ENCODE assay signal across 9 mouse cellular contexts in genomic region chr9:59588710-59589671, GRCm38 (mm10). TPM values are rescaled to one million over a fixed set of nuclear protein-coding genes. Genes with fewer than 3 reads are reported as not detected.
DNase-seq lines count a peak whose midpoint lies in the region; ATAC-seq and TF ChIP-seq lines count a peak whose summit lies in the region.
"Had no signal": no experiment of that assay in that cellular context is flagged by ENCODE, and none has a peak within 500 bp of the region (broad histone marks: within the 10 kb centered on the region; RNA-seq: fewer than 3 reads in every experiment).

No protein-coding gene starts in this region.

- no peak overlapping the region for H3K27ac ChIP-seq in embryonic facial prominence, embryonic 12.5 days
- H3K27ac ChIP-seq: heart, embryonic 15.5 days had no signal

- TF ChIP-seq CTCF in lung, adult 2 months (IDR thresholded peaks at IDR 0.05; ENCODE audit: insufficient read depth, low read length) = no peak

- no peaks in the 10 kb centered on the region for H3K27me3 ChIP-seq in embryonic facial prominence, embryonic 12.5 days
- H3K27me3 ChIP-seq in myocyte (ENCODE audit: control insufficient read depth, insufficient read depth, insufficient read length) = no peaks in the 10 kb centered on the region

- ATAC-seq in embryonic facial prominence, embryonic 12.5 days (ENCODE audit: insufficient number of reproducible peaks, insufficient read depth, low FRiP score, low TSS enrichment) = 0 out of 2 replicates have a peak, but pooled peaks have one; percentile 42

- H3K4me3 ChIP-seq in embryonic facial prominence, embryonic 12.5 days = no peak overlapping the region
- H3K4me3 ChIP-seq in myocyte = no peak overlapping the region
- H3K4me3 ChIP-seq in lung, adult 2 months (replicated peaks; ENCODE audit: extremely low read depth, low read depth, low read length) = no peak overlapping the region
- H3K4me3 ChIP-seq: heart, embryonic 15.5 days had no signal

- 48% methylated on average over 12 of the region's 12 CpGs for WGBS in embryonic facial prominence, embryonic 12.5 days
- WGBS in lung, adult 2 months = 37% methylated on average over 12 of the region's 12 CpGs

- H3K4me2 ChIP-seq in embryonic facial prominence, embryonic 12.5 days (replicated peaks) = no peak overlapping the region
- peak overlapping the region; percentile 48 for H3K4me2 ChIP-seq in myocyte (ENCODE audit: low read depth)
- H3K4me2 ChIP-seq: heart, embryonic 15.5 days had no signal

- no peaks in the 10 kb centered on the region for H3K4me1 ChIP-seq in embryonic facial prominence, embryonic 12.5 days
- no peaks in the 10 kb centered on the region for H3K4me1 ChIP-seq in lung, adult 2 months (ENCODE audit: control insufficient read depth, insufficient read depth, low read length)

- H3K79me2 ChIP-seq in myocyte (ENCODE audit: control insufficient read depth, insufficient read depth) = no peaks in the 10 kb centered on the region

- no peaks in the 10 kb centered on the region for H3K36me3 ChIP-seq in embryonic facial prominence, embryonic 12.5 days
- no peaks in the 10 kb centered on the region for H3K36me3 ChIP-seq in myocyte (ENCODE audit: control insufficient read depth, insufficient read depth)
- H3K36me3 ChIP-seq: heart, embryonic 15.5 days had no signal

- no peak overlapping the region for H3K9ac ChIP-seq in embryonic facial prominence, embryonic 12.5 days
- H3K9ac ChIP-seq: heart, embryonic 15.5 days had no signal

- peak; percentile 39 for DNase-seq in ES-CJ7 (ENCODE audit: low read depth, low spot score)
- DNase-seq in layer of hippocampus, adult 18-20 months (ENCODE audit: low spot score in 2 of 2) = peak; percentile 83 to 91
- DNase-seq in heart, adult 8-10 months (ENCODE audit: low spot score) = no peak
- DNase-seq in lung, postnatal 4 days = no peak
- no peak for DNase-seq in adrenal gland, postnatal 36 days
- DNase-seq in lung, adult 2 months = no peak

- H3K9me3 ChIP-seq in embryonic facial prominence, embryonic 12.5 days = no peaks in the 10 kb centered on the region
- H3K9me3 ChIP-seq: heart, embryonic 15.5 days had no signal

- H3ac ChIP-seq in myocyte (ENCODE audit: control insufficient read depth, insufficient read length) = no peak overlapping the region

- no peak for TF ChIP-seq POLR2A in myocyte (IDR thresholded peaks at IDR 0.05; ENCODE audit: insufficient read length, low read depth)
- TF ChIP-seq POLR2A in lung, adult 2 months (IDR thresholded peaks at IDR 0.05; ENCODE audit: borderline replicate concordance, extremely low read depth, low read depth, low read length) = no peak

TF ChIP-seq in myocyte, 11 proteins besides CTCF, POLR2A, EP300 and RAD21:
- TF ChIP-seq CEBPB (IDR thresholded peaks at IDR 0.05; ENCODE audit: insufficient read depth, poor library complexity, severe bottlenecking) (no peak), POLR2AphosphoS2 (IDR thresholded peaks at IDR 0.05; ENCODE audit: insufficient read length, low read depth) (no peak), REST (IDR thresholded peaks at IDR 0.05; ENCODE audit: insufficient read depth, insufficient read length) (no peak), TCF3 (IDR thresholded peaks at IDR 0.05; ENCODE audit: insufficient read length, low read depth) (no peak), MYOD1 (IDR thresholded peaks at IDR 0.05; ENCODE audit: control insufficient read depth in 1 of 3, insufficient read length in 2 of 3, low read depth in 2 of 3) (no peak), SRF (IDR thresholded peaks at IDR 0.05; ENCODE audit: control insufficient read depth, insufficient read length, low read depth) (no peak), MYOG (IDR thresholded peaks at IDR 0.05; ENCODE audit: control insufficient read depth in 1 of 3, insufficient read depth in 1 of 3, insufficient read length in 2 of 3, low read depth in 2 of 3) (no peak), E2F4 (IDR thresholded peaks at IDR 0.05; ENCODE audit: insufficient read depth) (no peak)

RNA-seq across cellular contexts. Expression of gene Celf6, which starts 11.3 kb away (rescaled TPM):
- 1.0 and 1.8 TPM in 2 replicates for polyA plus RNA-seq in embryonic facial prominence, embryonic 12.5 days (2016; fragmentation: Nextera tagmentation; extraction: Ambion mirVana)
- 10 to 100 TPM; 29.7 to 33.2 TPM for total RNA-seq in layer of hippocampus, adult 18-20 months (2021)
- polyA plus RNA-seq in myocyte (2012; fragmentation: generic; extraction: Trizol) = not detected
- not detected for total RNA-seq in heart, adult 8-10 months (2022)
- total RNA-seq in adrenal gland, postnatal 36 days (2021) = 1 to 10 TPM; 3.6 to 4.4 TPM
- 0.07 and 0.15 TPM in 2 replicates for polyA plus RNA-seq in lung, adult 2 months (2012; rRNA removed)

RNA-seq across cellular contexts. Expression of gene Parp6, which starts 28.1 kb away (rescaled TPM):
- 46.0 and 46.3 TPM in 2 replicates for polyA plus RNA-seq in embryonic facial prominence, embryonic 12.5 days (2016; fragmentation: Nextera tagmentation; extraction: Ambion mirVana)
- 100 to 1,000 TPM; 115 to 120 TPM for total RNA-seq in layer of hippocampus, adult 18-20 months (2021)
- polyA plus RNA-seq in myocyte (2012; fragmentation: generic; extraction: Trizol) = 11.4 TPM
- 10 to 100 TPM; 15.1 to 17.9 (median 15.8) TPM for total RNA-seq in heart, adult 8-10 months (2022)
- 10 to 100 TPM; 26.5 TPM for total RNA-seq in adrenal gland, postnatal 36 days (2021)
- 23.5 and 43.6 TPM in 2 replicates for polyA plus RNA-seq in lung, adult 2 months (2012; rRNA removed)

RNA-seq across cellular contexts. Expression of gene Tmem202, which starts 49.3 kb away (rescaled TPM):
- polyA plus RNA-seq in embryonic facial prominence, embryonic 12.5 days (2016; fragmentation: Nextera tagmentation; extraction: Ambion mirVana) = 0.20 TPM in 1 of 2 replicates, not detected in the other
- 1 to 10 TPM; 3.0 to 3.6 TPM for total RNA-seq in layer of hippocampus, adult 18-20 months (2021)
- polyA plus RNA-seq in myocyte (2012; fragmentation: generic; extraction: Trizol) = 1.2 TPM
- total RNA-seq in heart, adult 8-10 months (2022) = under 1 TPM; 0.40 to 0.91 (median 0.79) TPM
- 1 to 10 TPM; 3.6 to 4.1 TPM for total RNA-seq in adrenal gland, postnatal 36 days (2021)
- 0.36 and 0.64 TPM in 2 replicates for polyA plus RNA-seq in lung, adult 2 months (2012; rRNA removed)

RNA-seq across cellular contexts. Expression of gene Hexa, which starts 49.7 kb away (rescaled TPM):
- 60.3 and 64.1 TPM in 2 replicates for polyA plus RNA-seq in embryonic facial prominence, embryonic 12.5 days (2016; fragmentation: Nextera tagmentation; extraction: Ambion mirVana)
- 10 to 100 TPM; 54.7 to 62.1 TPM for total RNA-seq in layer of hippocampus, adult 18-20 months (2021)
- polyA plus RNA-seq in myocyte (2012; fragmentation: generic; extraction: Trizol) = 131 TPM
- total RNA-seq in heart, adult 8-10 months (2022) = 10 to 100 TPM; 45.0 to 50.7 (median 49.5) TPM
- total RNA-seq in adrenal gland, postnatal 36 days (2021) = 100 to 1,000 TPM; 111 to 147 TPM
- 90.7 and 106 TPM in 2 replicates for polyA plus RNA-seq in lung, adult 2 months (2012; rRNA removed)

Comparison
In these comparisons a context has a peak if more than half of its experiments do, and no peak if none do; other contexts are left out.
1. DNase-seq: peak in ES-CJ7 (single experiment) and layer of hippocampus, adult 18-20 months (2 of 2); none in heart, adult 8-10 months (single experiment), lung, postnatal 4 days (0 of 2), adrenal gland, postnatal 36 days (0 of 2) and lung, adult 2 months (single experiment).
2. RNA of gene Celf6, which starts 11.3 kb away (total RNA-seq): 29.7 to 33.2 TPM in layer of hippocampus, adult 18-20 months; 3.6 to 4.4 TPM in adrenal gland, postnatal 36 days and not detected in heart, adult 8-10 months; every median in the first group is over 4 times any median in the second.
3. RNA of gene Parp6, which starts 28.1 kb away (total RNA-seq): 115 to 120 TPM in layer of hippocampus, adult 18-20 months; 26.5 TPM in adrenal gland, postnatal 36 days and 15.1 to 17.9 TPM in heart, adult 8-10 months; every median in the first group is over 4 times any median in the second.